Mouse (Mus musculus) neural tube, embryonic 14.5 days (tissue): Measurements from ENCODE around the gene Ccdc187. TPM values are rescaled to one million over a fixed set of nuclear protein-coding genes. Genes with fewer than 3 reads are reported as not detected.

Experiments used
- ATAC-seq: fragments of 200-750 bp; cut with Nextera tagmentation; 2 replicates; pipeline ENCODE4 v1.8.0; 2017; ENCODE audit warnings: low read depth, mild to moderate bottlenecking, moderate TSS enrichment, moderate library complexity
- H3K27ac ChIP-seq: fragments of 300-500 bp; sonication (generic); 2 replicates; pipeline ENCODE4 v1.5.1; 2014; ENCODE audit warnings: low read depth, mild to moderate bottlenecking, control low read depth, low read length, moderate library complexity, mixed read lengths
- H3K27me3 ChIP-seq: fragments of 300-500 bp; sonication (generic); 2 replicates; pipeline ENCODE4 v1.6.1; 2014; ENCODE audit warnings: low read length; ENCODE audit not compliant: control insufficient read depth, insufficient read depth
- H3K36me3 ChIP-seq: fragments of 300-500 bp; sonication (generic); 2 replicates; pipeline ENCODE4 v1.6.1; 2014; ENCODE audit warnings: low read length, mixed read lengths; ENCODE audit not compliant: control insufficient read depth, insufficient read depth
- H3K4me1 ChIP-seq: fragments of 300-500 bp; sonication (generic); 2 replicates; pipeline ENCODE4 v1.6.1; 2014; ENCODE audit warnings: low read length; ENCODE audit not compliant: control insufficient read depth, insufficient read depth
- H3K4me2 ChIP-seq: fragments of 300-500 bp; sonication (generic); 2 replicates; pipeline ENCODE4 v1.6.1; 2014; ENCODE audit warnings: mild to moderate bottlenecking, low read depth, low read length, control low read depth
- H3K4me3 ChIP-seq: fragments of 300-500 bp; sonication (generic); 2 replicates; pipeline ENCODE4 v1.5.1; 2014; ENCODE audit warnings: low read depth, low read length, control low read depth, mixed read lengths
- H3K9ac ChIP-seq: fragments of 300-500 bp; sonication (generic); replicated peaks from 2 replicates; pipeline ENCODE4 v1.6.1; 2014; ENCODE audit warnings: low read depth, mild to moderate bottlenecking, control low read depth, low read length, mixed read lengths
- H3K9me3 ChIP-seq: fragments of 300-500 bp; sonication (generic); 2 replicates; pipeline ENCODE4 v1.6.1; 2016; ENCODE audit warnings: low read length; ENCODE audit not compliant: control insufficient read depth
- WGBS: fragments of 180-500 bp; shearing (Covaris S2); extraction: QIAGEN DNeasy Blood & Tissue Kit; methylation state at CpG from one replicate; pipeline ENCODE4 v1.1.7; 2014; 5-methylcytosine and 5-hydroxymethylcytosine counted together
- polyA plus RNA-seq: library from polyadenylated mRNA; unstranded; fragments of >200 nt; fragmentation: Nextera tagmentation; extraction: Ambion mirVana; gene quantifications from 2 replicates; pipeline ENCODE4 v1.2.1, GENCODE M21; 2014

The Ccdc187 gene
- polyA plus RNA-seq, 1 experiment from 2014 or later = 0.08 TPM

GRCm38 (mm10) chr2:26201926-26202848 lies 92.2 kb downstream of the Ccdc187 start:
- ATAC-seq = no peak
- H3K4me1 ChIP-seq = peaks cover 10% of the 10 kb centered on the region; the same call in 1 of the 2 replicates
- peaks cover 85% of the 10 kb centered on the region for H3K27me3 ChIP-seq
- H3K36me3 ChIP-seq = no peaks in the 10 kb centered on the region
- peak overlapping the region; percentile 31 for H3K4me2 ChIP-seq
- under 1% methylated on average over 74 of the region's 77 CpGs for WGBS
- peak overlapping the region; percentile 15 for H3K4me3 ChIP-seq
- H3K9me3 ChIP-seq = no peaks in the 10 kb centered on the region
- H3K9ac ChIP-seq = 0 out of 2 replicates have a peak overlapping the region, but pooled peaks have one; percentile 8
- no peak overlapping the region for H3K27ac ChIP-seq

DNA sequence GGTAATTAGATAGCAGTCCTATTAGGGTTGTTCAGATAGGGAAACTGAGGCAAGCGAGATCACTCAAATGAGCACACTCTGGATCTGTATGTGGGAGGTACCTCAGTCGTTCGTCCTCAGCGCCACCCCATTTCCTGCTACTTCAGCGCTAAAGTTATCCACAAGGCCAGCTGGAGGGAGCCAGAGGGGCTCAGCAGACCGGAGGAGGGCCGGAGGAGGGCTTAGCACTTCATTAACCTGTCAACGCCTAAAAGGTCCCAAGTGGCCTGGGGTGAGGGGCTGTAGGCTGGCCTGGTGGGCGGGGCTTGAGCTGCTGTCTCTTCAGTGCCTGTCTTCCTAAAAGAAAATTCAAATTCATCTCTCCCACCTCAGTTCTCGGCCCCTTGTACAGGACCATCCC lies 95.9 kb downstream of the Ccdc187 start:
- WGBS = 1% methylated on average over 10 of the region's 10 CpGs
- Histone ChIP-seq H3K9ac (no peak overlapping the region), H3K27me3 (peaks cover 72% of the 10 kb centered on the region), H3K27ac (no peak overlapping the region), H3K36me3 (no peaks in the 10 kb centered on the region), H3K9me3 (no peaks in the 10 kb centered on the region), H3K4me1 (0 out of 2 replicates have a peak, but pooled peaks cover 3% of the 10 kb centered on the region), H3K4me3 (no peak overlapping the region), H3K4me2 (no peak overlapping the region)
- no peak for ATAC-seq

DNA sequence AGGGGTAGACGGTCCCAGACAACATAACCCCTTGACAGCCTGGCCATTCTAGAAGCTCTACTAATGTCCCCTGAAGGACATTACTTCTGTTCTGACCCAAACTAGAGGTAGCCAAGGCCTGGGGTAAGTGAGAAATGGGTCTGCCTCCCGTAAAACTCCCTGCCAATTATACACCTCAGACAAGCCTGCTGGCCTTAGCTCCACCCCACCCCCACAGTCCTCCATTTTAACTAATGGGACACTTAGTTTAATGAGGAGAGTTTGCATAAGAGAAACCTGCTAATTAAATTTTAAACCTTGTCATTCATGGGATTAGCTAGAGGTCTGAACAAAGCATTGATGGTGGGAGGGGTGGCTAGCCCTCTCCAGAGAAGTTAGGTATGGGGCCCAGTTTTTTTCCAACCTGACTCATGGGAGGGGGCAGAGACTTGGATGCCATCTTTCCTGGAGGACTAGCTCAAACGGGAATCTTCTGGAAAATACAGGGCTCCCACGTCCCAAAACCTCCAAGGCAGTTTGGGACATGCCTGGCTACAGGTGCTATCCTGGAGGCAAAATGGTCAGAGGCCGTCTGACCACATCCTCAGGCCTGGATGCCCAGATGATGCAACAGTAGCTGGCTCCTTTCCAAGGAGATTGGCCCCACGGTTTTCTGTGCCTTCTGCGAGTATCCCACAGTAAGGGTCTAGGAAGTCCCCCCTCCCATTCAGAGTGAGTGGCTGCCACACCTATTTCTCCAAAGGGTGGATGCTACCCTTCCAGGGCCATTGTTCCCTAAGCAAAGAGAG lies 99.6 kb downstream of the Ccdc187 start:
- H3K9me3 ChIP-seq = no peaks in the 10 kb centered on the region
- no peaks in the 10 kb centered on the region for H3K4me1 ChIP-seq
- H3K4me2 ChIP-seq = no peak overlapping the region
- H3K4me3 ChIP-seq = no peak overlapping the region
- H3K36me3 ChIP-seq = no peaks in the 10 kb centered on the region
- 29% methylated on average over 7 of the region's 7 CpGs for WGBS
- no peak for ATAC-seq
- H3K27me3 ChIP-seq = peaks cover 48% of the 10 kb centered on the region
- H3K9ac ChIP-seq = no peak overlapping the region
- H3K27ac ChIP-seq = no peak overlapping the region

Other genes with a start within 250 kb of the Ccdc187 start
- 14.5 and 18.3 TPM in 2 replicates for gene Nacc2, start 171.3 kb downstream of the Ccdc187 start, polyA plus RNA-seq
- 9.1 and 10.1 TPM in 2 replicates for gene Lhx3, start 86.3 kb downstream of the Ccdc187 start, polyA plus RNA-seq
- 16.1 and 17.3 TPM in 2 replicates for gene Qsox2, start 57.0 kb downstream of the Ccdc187 start, polyA plus RNA-seq
- 92.0 and 94.8 TPM in 2 replicates for gene Gpsm1, start 21.0 kb upstream of the Ccdc187 start, polyA plus RNA-seq
- gene Dnlz, start 57.6 kb upstream of the Ccdc187 start, polyA plus RNA-seq = 26.6 and 31.0 TPM in 2 replicates
- 1.5 and 1.7 TPM in 2 replicates for gene Card9, start 66.4 kb upstream of the Ccdc187 start, polyA plus RNA-seq
- 30.9 and 32.4 TPM in 2 replicates for gene Snapc4, start 86.1 kb upstream of the Ccdc187 start, polyA plus RNA-seq
- gene Entr1, start 94.8 kb upstream of the Ccdc187 start, polyA plus RNA-seq = 147 and 152 TPM in 2 replicates
- 76.4 and 92.1 TPM in 2 replicates for gene Pmpca, start 94.8 kb upstream of the Ccdc187 start, polyA plus RNA-seq
- gene Inpp5e, start 114.6 kb upstream of the Ccdc187 start, polyA plus RNA-seq = 21.3 and 24.4 TPM in 2 replicates
- 27.2 and 35.2 TPM in 2 replicates for gene Sec16a, start 150.7 kb upstream of the Ccdc187 start, polyA plus RNA-seq
- 20.8 and 26.6 TPM in 2 replicates for gene Notch1, start 222.1 kb upstream of the Ccdc187 start, polyA plus RNA-seq